Mouse (Mus musculus) forebrain, embryonic 13.5 days (tissue): ENCODE results near the gene Mia2. TPM values are rescaled to one million over a fixed set of nuclear protein-coding genes. Genes with fewer than 3 reads are reported as not detected.
A peak's percentile ranks its signal among the peaks of the same experiment; 100 is the strongest.

ENCODE experiments used
- ATAC-seq: fragments of 200-750 bp; cut with Nextera tagmentation; 2 replicates; pipeline ENCODE4 v1.8.0; 2017
- H3K27ac ChIP-seq: fragments of 300-500 bp; sonication (generic); 2 replicates; pipeline ENCODE4 v1.5.1; 2015; ENCODE audit warnings: inconsistent platforms, mild to moderate bottlenecking, moderate library complexity
- H3K27me3 ChIP-seq: fragments of 300-500 bp; sonication (generic); 2 replicates; pipeline ENCODE4 v1.6.1; 2015; ENCODE audit warnings: mild to moderate bottlenecking, inconsistent platforms
- H3K36me3 ChIP-seq: fragments of 300-500 bp; sonication (generic); 2 replicates; pipeline ENCODE4 v1.6.1; 2015; ENCODE audit warnings: mild to moderate bottlenecking, inconsistent platforms; ENCODE audit not compliant: poor library complexity, severe bottlenecking
- H3K4me1 ChIP-seq: fragments of 300-500 bp; sonication (generic); 2 replicates; pipeline ENCODE4 v1.6.1; 2015; ENCODE audit warnings: inconsistent platforms
- H3K4me2 ChIP-seq: fragments of 300-500 bp; sonication (generic); 2 replicates; pipeline ENCODE4 v1.6.1; 2015; ENCODE audit warnings: inconsistent platforms, mild to moderate bottlenecking, moderate library complexity
- H3K4me3 ChIP-seq: fragments of 300-500 bp; sonication (generic); 2 replicates; pipeline ENCODE4 v1.5.1; 2015; ENCODE audit warnings: mild to moderate bottlenecking, inconsistent platforms
- H3K9ac ChIP-seq: fragments of 300-500 bp; sonication (generic); 2 replicates; pipeline ENCODE4 v1.6.1; 2015; ENCODE audit warnings: mild to moderate bottlenecking, inconsistent platforms
- H3K9me3 ChIP-seq: fragments of 300-500 bp; sonication (generic); replicated peaks from 2 replicates; pipeline ENCODE4 v1.6.1; 2016; ENCODE audit warnings: inconsistent platforms
- WGBS: fragments of 180-500 bp; shearing (Covaris S2); methylation state at CpG from one replicate; pipeline ENCODE4 v1.1.7; 2015; 5-methylcytosine and 5-hydroxymethylcytosine counted together
- polyA plus RNA-seq: library from polyadenylated mRNA; unstranded; fragments of >200 nt; fragmentation: Nextera tagmentation; extraction: Ambion mirVana; gene quantifications from 2 replicates; pipeline ENCODE4 v1.2.1, GENCODE M21; 2015

Mia2 gene
- polyA plus RNA-seq, 1 experiment from 2014 or later: 43.7 TPM

DNA sequence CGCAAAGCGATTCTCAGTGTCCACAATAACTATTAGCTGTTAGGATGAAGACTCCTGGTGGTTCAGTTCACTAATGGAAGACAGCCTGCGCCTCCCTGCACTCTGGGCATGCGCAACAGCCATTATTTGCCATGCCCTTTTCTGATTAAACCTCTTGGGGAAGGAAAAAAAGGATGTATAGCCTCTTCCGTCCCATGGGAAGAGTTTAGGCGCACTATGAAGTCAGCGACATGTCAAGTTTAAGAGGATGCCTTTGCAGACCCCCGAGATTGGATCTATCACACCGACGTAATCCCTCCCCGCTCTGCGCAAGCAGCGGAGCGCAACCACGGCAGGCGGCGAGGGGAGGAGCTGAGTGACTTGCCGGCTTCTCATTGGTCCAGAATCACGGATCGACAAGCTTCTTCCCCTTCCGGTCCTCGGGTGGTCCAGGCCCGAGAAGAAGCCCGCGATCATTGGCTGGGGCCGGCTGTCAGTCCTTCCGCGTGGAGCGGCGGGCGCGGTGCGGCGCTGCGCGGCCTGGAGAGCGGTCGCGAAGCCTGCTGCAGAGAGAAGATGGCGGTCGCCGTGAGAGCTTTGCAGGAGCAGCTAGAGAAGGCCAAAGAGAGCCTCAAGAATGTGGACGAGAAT, 29.0 kb upstream of the Mia2 start, which contains the start of gene Pnn:
Gene Pnn, plus strand, starts transcription at position 437 of the 630 bp plus-strand sequence.
- H3K4me2 ChIP-seq: peak within 1 kb of the TSS; percentile 71
- peaks cover 34% of the 10 kb centered on the region for H3K36me3 ChIP-seq
- WGBS: under 1% methylated on average over 43 of the region's 43 CpGs
- peak; percentile 100 for ATAC-seq
- H3K9ac ChIP-seq: peak within 1 kb of the TSS; percentile 98
- no peaks in the 10 kb centered on the region for H3K27me3 ChIP-seq
- H3K9me3 ChIP-seq: no peaks in the 10 kb centered on the region
- H3K27ac ChIP-seq: peak within 1 kb of the TSS; percentile 88
- H3K4me1 ChIP-seq: peaks cover 13% of the 10 kb centered on the region
- peak within 1 kb of the TSS; percentile 92 for H3K4me3 ChIP-seq

DNA sequence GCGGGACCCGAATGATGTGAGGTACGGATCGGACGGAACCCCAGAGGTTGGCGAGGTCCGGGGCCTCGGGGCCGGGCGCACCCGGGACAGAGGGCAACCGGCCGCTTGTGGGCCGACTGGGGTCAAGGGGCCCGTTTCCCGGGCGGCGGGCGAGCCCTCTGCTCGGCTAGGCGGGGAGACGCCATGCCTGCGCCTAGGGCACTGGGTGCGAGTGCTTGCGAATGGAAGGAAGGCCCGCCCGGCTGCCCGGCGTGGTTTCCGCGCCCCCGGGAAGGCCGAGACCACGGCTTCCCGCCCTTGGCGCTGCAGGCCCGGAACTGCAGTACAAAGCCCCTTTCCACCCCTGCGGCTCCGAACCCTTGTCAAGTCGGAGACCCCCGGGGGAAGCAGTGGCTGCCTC, 28.5 kb upstream of the Mia2 start:
- Histone ChIP-seq H3K27ac (peak overlapping the region; percentile 88), H3K4me3 (peak overlapping the region; percentile 92), H3K9me3 (no peaks in the 10 kb centered on the region), H3K9ac (peak overlapping the region; percentile 98), H3K4me2 (peak overlapping the region; percentile 71), H3K4me1 (peaks cover 13% of the 10 kb centered on the region), H3K27me3 (no peaks in the 10 kb centered on the region), H3K36me3 (peaks cover 40% of the 10 kb centered on the region)
- WGBS: 0% methylated on average over 22 of the region's 41 CpGs
- ATAC-seq: no peak

DNA sequence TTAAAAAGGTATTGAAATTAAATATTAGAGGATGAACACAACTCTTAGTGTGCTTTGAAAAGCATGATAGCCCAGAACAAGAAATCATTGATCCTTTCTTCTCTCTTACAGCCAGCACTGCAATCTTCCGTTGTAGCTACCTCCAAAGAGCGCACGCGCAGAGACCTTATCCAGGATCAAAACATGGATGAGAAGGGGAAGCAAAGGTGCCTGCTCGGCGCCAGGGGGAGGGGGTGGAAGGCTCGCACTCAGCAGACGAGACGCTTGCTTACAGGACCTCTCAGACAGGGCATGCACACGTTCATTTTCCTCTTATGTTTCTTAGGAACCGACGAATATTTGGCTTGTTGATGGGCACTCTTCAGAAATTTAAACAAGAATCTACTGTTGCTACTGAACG, 26.8 kb upstream of the Mia2 start:
- peaks cover 13% of the 10 kb centered on the region for H3K4me1 ChIP-seq
- H3K4me2 ChIP-seq: no peak overlapping the region
- H3K36me3 ChIP-seq: peaks cover 49% of the 10 kb centered on the region
- no peaks in the 10 kb centered on the region for H3K27me3 ChIP-seq
- H3K27ac ChIP-seq: no peak overlapping the region
- WGBS: 94% methylated on average over 13 of the region's 13 CpGs
- no peaks in the 10 kb centered on the region for H3K9me3 ChIP-seq
- no peak overlapping the region for H3K9ac ChIP-seq
- H3K4me3 ChIP-seq: no peak overlapping the region
- ATAC-seq: no peak

DNA sequence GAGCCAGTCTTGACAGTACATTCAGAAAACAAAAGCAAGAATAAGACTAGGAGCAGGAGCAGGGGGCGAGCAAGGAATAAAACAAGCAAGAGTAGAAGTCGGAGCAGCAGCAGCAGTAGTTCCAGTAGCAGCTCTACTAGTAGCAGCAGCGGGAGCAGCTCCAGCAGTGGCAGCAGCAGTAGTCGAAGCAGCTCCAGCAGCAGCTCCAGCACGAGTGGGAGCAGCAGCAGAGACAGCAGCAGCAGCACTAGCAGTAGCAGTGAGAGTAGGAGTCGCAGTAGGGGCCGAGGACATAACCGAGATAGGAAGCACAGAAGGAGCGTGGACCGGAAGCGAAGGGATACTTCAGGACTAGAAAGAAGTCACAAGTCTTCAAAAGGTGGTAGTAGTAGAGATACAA, 23.3 kb upstream of the Mia2 start:
- no peak for ATAC-seq
- Histone ChIP-seq H3K4me2 (no peak overlapping the region), H3K9ac (no peak overlapping the region), H3K36me3 (peaks cover 59% of the 10 kb centered on the region), H3K9me3 (no peaks in the 10 kb centered on the region), H3K27ac (no peak overlapping the region), H3K4me1 (peaks cover 9% of the 10 kb centered on the region), H3K4me3 (no peak overlapping the region), H3K27me3 (no peaks in the 10 kb centered on the region)
- whole genome bisulfite sequencing: 88% methylated on average over 11 of the region's 11 CpGs

DNA sequence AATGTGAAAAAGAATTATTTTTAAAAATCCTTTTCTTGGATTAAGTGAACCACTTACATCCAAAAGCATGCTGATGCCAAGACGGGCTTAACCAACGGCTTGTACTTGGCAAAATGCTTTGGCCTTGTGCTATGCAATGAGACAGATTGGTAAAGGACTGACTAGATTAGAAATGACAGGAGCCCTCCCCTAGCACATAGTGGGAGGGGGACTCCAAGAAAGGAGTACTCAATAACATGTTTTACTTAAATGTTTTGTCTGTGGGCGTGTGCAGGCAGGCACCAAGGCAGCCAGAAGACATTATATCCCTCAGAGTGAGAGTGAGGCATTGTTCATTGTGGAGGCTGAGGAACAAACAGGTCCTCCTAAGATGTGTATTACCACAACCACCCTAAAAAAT, 21.5 kb upstream of the Mia2 start:
- Histone ChIP-seq H3K9me3 (no peaks in the 10 kb centered on the region), H3K36me3 (peaks cover 49% of the 10 kb centered on the region), H3K4me3 (no peak overlapping the region), H3K4me1 (no peaks in the 10 kb centered on the region), H3K27me3 (no peaks in the 10 kb centered on the region), H3K27ac (no peak overlapping the region), H3K4me2 (no peak overlapping the region), H3K9ac (no peak overlapping the region)
- ATAC-seq: peak; percentile 13; the same call in 1 of the 2 replicates
- WGBS: 83% methylated on average over 3 of the region's 3 CpGs

DNA sequence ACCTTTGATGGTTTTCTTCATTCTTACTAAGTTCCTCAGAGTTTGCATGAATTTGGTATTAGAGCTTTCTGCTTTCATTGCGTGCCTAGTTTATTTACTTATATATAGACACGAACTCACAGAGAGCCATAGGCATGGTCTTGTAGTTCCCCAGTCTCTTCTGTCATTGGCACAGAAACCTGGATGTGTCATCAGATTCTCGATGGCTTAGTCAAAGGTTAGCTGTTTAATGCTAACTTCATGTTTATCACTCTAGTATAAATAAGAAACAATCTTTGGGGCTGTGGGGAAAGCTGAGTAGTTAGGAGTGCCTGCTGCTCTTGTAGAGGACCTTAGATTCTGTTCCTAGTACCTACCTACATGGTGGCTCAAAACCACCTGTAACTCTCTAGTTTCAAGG, 18.6 kb upstream of the Mia2 start:
- H3K36me3 ChIP-seq: peaks cover 21% of the 10 kb centered on the region
- no peaks in the 10 kb centered on the region for H3K27me3 ChIP-seq
- H3K4me1 ChIP-seq: no peaks in the 10 kb centered on the region
- no peak overlapping the region for H3K9ac ChIP-seq
- WGBS: 94% methylated on average over 3 of the region's 3 CpGs
- H3K9me3 ChIP-seq: no peaks in the 10 kb centered on the region
- H3K4me3 ChIP-seq: no peak overlapping the region
- no peak overlapping the region for H3K27ac ChIP-seq
- no peak for ATAC-seq
- no peak overlapping the region for H3K4me2 ChIP-seq

DNA sequence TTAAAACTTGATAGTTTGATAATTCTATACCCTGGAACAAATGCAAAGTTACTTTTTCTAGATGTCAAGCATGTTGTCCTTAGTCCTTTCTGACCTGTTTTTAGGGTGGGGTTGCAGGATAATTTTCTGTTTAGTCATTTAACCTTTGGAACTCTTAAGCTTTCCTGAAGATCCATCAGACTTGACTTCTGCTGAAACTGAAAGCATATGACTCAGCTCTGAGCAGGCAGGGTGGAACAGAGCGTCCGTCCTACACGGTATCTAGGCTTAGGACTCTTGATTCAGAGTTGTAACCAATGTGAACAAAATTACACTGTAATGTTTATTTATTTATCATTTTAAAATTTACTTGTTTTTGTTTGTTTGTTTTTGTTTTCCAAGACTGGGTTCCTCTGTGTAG, 17.7 kb upstream of the Mia2 start:
- no peak for ATAC-seq
- H3K4me2 ChIP-seq: no peak overlapping the region
- H3K9me3 ChIP-seq: no peaks in the 10 kb centered on the region
- no peak overlapping the region for H3K27ac ChIP-seq
- no peak overlapping the region for H3K4me3 ChIP-seq
- no peaks in the 10 kb centered on the region for H3K27me3 ChIP-seq
- peaks cover 13% of the 10 kb centered on the region for H3K36me3 ChIP-seq
- no peaks in the 10 kb centered on the region for H3K4me1 ChIP-seq
- WGBS: 92% methylated on average over 3 of the region's 3 CpGs
- H3K9ac ChIP-seq: no peak overlapping the region

DNA sequence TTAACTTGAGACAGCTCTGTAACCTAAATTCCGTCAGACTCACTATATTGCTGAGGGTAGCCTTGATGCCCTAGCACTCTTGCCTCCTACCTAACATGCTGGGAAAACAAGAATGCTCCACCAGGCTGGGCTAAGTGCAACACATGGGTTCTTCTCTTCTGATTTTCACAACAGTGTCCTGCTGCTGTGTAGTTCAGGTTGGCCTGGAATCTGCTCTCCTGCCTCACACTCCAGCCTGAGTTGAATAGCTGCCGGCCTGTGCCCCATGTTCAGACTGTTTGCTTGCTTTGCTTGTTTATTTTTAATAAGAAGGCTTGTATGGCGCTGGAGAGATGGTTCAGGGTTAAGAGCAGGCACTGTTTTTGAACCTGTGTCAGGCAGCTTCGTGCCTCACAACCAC, 15.1 kb upstream of the Mia2 start:
- Histone ChIP-seq H3K4me2 (no peak overlapping the region), H3K4me3 (no peak overlapping the region), H3K4me1 (no peaks in the 10 kb centered on the region), H3K27me3 (no peaks in the 10 kb centered on the region), H3K27ac (no peak overlapping the region), H3K9me3 (no peaks in the 10 kb centered on the region), H3K36me3 (no peaks in the 10 kb centered on the region), H3K9ac (no peak overlapping the region)
- ATAC-seq: no peak
- WGBS: 85% methylated on average over 4 of the region's 4 CpGs

DNA sequence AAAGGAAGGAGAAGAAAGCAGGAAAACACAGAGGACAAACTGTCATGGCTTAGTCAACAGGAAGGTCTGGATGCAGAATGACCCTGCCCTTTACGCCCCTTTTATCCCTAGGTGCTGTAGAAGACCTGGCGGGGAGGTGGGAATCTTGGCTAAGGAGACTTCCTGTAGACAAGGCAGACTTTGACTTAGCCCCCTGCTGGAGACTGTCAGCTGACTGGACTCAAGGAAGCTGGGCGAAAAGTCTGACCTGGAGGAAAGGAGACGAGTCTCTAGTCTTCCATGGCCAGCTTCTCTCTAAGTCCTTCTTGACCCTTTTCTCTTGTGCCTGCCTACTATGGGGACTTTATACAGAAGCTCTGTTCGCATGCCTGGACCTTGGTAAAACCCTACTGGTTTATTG, 11.2 kb upstream of the Mia2 start:
- H3K9ac ChIP-seq: no peak overlapping the region
- WGBS: 85% methylated on average over 5 of the region's 5 CpGs
- H3K27me3 ChIP-seq: no peaks in the 10 kb centered on the region
- H3K4me3 ChIP-seq: no peak overlapping the region
- H3K4me2 ChIP-seq: no peak overlapping the region
- no peak overlapping the region for H3K27ac ChIP-seq
- H3K9me3 ChIP-seq: no peaks in the 10 kb centered on the region
- H3K36me3 ChIP-seq: no peaks in the 10 kb centered on the region
- no peak for ATAC-seq
- no peaks in the 10 kb centered on the region for H3K4me1 ChIP-seq

DNA sequence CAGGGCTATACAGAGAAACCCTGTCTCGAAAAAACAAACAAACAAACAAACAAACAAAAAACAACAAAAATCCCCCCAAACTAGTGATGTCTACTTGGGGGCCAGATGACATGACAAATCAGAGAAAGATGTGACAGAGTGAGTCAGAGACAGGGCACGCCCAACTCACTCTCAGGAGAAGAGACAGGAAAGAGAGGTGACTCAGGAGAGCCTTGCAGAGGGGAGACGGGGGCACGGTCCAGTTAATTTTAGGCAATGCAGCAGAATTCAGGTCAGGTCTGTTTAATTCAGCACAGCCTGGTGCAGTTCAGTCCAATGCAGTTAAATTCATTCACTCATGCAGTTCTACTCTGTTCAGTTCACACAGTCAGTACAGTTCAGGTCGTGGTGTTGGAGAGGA, 9.4 kb upstream of the Mia2 start:
- no peak overlapping the region for H3K4me2 ChIP-seq
- no peak overlapping the region for H3K4me3 ChIP-seq
- H3K9ac ChIP-seq: no peak overlapping the region
- H3K27me3 ChIP-seq: no peaks in the 10 kb centered on the region
- ATAC-seq: no peak
- 81% methylated on average over 5 of the region's 5 CpGs for WGBS
- H3K9me3 ChIP-seq: no peaks in the 10 kb centered on the region
- no peaks in the 10 kb centered on the region for H3K36me3 ChIP-seq
- no peaks in the 10 kb centered on the region for H3K4me1 ChIP-seq
- no peak overlapping the region for H3K27ac ChIP-seq

DNA sequence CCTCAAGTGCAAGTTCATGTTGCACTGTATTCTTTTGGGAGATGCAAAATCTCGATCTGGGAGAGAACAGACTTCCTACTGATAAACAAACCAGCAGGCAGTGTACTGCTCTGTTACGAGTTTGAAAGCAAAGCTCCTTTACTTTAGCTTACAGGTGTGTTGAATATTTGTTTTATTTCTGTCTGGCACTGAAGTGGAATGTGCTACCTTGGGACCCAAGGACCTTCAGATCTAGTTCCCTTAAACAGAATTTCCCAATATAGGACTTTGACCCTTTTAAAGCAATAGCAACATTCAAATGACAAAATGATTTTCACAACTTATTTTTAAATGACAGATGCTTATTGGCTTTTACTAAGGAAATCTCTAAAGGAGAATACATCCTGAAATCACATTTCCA, 2.1 kb upstream of the Mia2 start:
- Histone ChIP-seq H3K27me3 (no peaks in the 10 kb centered on the region), H3K4me3 (no peak overlapping the region), H3K9me3 (no peaks in the 10 kb centered on the region), H3K4me2 (no peak overlapping the region), H3K27ac (no peak overlapping the region), H3K9ac (no peak overlapping the region), H3K36me3 (no peaks in the 10 kb centered on the region), H3K4me1 (no peaks in the 10 kb centered on the region)
- 72% methylated on average over 2 of the region's 2 CpGs for WGBS
- no peak for ATAC-seq

DNA sequence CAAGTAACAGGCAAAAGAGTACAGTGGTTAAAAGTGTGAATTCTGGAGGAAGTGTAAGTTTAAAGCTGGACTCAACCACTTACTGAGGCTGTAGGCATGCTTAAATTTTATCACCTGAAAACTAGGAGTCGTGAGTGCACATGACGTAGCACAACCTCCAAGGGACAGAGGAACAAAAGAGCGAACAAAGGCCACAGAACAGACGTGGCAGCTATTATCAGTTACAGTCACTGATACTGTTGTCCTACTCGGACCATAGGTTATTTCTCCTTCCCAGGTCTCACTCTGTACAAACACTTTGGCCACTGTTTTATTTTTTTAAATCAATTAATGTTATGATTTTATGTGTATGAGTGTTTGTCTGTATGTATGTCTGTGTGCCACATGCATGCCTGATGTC, 9.2 kb downstream of the Mia2 start:
- Histone ChIP-seq H3K4me3 (no peak overlapping the region), H3K36me3 (no peaks in the 10 kb centered on the region), H3K4me1 (no peaks in the 10 kb centered on the region), H3K27me3 (no peaks in the 10 kb centered on the region), H3K27ac (no peak overlapping the region), H3K9me3 (no peaks in the 10 kb centered on the region), H3K4me2 (no peak overlapping the region), H3K9ac (no peak overlapping the region)
- 73% methylated on average over 5 of the region's 5 CpGs for WGBS
- no peak for ATAC-seq

DNA sequence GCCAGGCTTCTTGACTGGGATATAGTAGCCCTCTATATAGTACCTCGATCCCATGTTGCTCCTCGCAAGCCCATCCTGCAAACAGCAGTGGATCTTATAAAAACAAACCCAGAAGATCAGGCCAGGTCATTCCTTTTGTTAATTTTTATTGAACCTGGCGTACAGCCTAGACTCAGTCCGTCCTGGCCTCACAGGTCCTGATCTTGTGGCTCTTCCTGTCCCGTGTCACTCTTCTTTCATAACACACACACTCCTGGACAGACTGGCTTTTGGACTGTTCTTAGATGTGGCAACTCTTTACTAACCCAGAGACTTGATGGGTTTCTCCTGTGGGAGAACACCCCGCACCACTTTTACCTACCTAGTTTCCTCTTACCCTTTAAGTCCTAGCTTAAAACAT, 10.3 kb downstream of the Mia2 start:
- 87% methylated on average over 6 of the region's 6 CpGs for WGBS

More for the DNA sequence above, 10.3 kb downstream of the Mia2 start:
- no peak overlapping the region for H3K9ac ChIP-seq
- no peak overlapping the region for H3K4me3 ChIP-seq
- no peak for ATAC-seq
- no peaks in the 10 kb centered on the region for H3K4me1 ChIP-seq
- H3K4me2 ChIP-seq: no peak overlapping the region
- H3K27ac ChIP-seq: no peak overlapping the region
- no peaks in the 10 kb centered on the region for H3K36me3 ChIP-seq
- no peaks in the 10 kb centered on the region for H3K9me3 ChIP-seq
- H3K27me3 ChIP-seq: no peaks in the 10 kb centered on the region
